Mouse (Mus musculus) ovary, adult 2 months (tissue): ENCODE measurements around the gene Svs4. TPM values are rescaled to one million over a fixed set of nuclear protein-coding genes. Genes with fewer than 3 reads are reported as not detected.

Source experiments
- polyA plus RNA-seq: library from polyadenylated mRNA; depleted of rRNA; stranded (reverse); fragments of >200 nt; gene quantifications from 2 replicates; pipeline ENCODE4 v1.2.3, GENCODE M21; 2012; rRNA removed

The Svs4 gene
- polyA plus RNA-seq = not detected in 2 replicates

DNA sequence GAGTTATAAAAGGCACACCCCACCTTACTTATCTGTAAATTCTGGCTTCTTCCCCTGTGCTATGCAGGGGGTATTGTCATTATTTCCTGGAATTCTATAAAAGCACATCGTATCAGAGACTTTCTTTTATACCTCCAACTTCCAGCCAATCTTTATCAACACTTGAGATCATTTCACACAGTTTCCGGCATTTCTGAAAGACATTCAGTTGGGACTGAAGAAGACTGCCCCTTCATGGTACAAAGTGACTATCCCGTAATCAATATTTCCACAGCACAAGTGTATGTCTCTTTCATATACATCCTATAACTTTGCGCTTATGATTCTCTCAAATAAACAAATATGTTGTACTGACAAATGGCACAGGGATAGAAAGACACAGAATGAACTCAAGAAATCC, at the start of gene Svs4:
Svs4 (minus strand) TSS at position 101 of the 400 bp plus-strand sequence.

DNA sequence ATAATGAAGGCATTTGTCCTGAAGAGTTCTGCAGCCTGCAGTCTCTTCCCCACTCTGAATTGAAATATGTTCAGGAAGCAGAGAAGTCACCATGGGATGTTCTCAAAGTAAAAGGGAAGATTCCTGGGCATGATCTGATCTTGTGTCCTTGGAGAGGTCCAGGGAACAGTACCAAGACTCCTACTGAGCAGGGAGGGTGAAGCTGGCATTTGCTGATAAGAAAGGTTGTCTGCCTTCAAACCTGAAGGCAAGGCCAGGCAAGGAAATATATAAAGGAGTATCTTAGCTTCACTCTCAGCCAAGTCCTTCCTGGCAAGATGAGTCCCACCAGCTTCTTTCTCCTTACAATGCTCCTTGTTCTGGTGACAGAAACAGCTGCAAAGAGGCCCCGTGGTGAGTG, 38.2 kb upstream of the Svs4 start, which contains the start of gene Svs6:
Svs6 (plus strand) TSS at position 301 of the 400 bp plus-strand sequence.

DNA sequence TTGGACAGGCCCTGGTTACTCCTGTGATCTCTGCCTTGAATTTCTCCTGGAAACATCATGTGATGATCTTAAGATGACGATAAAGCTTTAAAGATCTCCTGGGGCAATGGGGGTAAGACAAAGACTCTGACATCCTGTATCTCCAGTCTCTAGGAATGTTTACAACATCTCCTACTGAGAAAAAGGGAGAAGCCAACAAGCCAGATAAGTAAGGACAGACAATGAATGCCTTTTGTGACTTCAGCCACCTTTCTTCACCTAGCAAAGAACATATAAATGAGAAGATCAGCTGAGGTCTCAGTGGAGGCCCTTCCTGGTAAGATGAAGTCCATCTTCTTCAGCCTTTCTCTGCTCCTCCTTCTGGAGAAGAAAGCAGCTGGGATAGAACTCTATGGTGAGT, 10.7 kb upstream of the Svs4 start, which contains the start of gene Svs3a:
Svs3a (plus strand) TSS at position 301 of the 400 bp plus-strand sequence.

DNA sequence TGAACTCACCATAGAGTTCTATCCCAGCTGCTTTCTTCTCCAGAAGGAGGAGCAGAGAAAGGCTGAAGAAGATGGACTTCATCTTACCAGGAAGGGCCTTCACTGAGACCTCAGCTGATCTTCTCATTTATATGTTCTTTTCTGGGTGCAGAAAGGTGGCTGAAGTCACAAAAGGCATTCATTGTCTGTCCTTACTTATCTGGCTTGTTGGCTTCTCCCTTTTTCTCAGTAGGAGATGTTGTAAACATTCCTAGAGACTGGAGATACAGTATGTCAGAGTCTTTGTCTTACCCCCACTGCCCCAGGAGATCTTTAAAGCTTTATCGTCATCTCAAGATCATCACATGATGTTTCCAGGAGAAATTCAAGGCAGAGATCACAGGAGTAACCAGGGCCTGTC, 21.7 kb downstream of the Svs4 start, which contains the start of gene Svs3b:
Svs3b (minus strand) TSS at position 101 of the 400 bp plus-strand sequence.

DNA sequence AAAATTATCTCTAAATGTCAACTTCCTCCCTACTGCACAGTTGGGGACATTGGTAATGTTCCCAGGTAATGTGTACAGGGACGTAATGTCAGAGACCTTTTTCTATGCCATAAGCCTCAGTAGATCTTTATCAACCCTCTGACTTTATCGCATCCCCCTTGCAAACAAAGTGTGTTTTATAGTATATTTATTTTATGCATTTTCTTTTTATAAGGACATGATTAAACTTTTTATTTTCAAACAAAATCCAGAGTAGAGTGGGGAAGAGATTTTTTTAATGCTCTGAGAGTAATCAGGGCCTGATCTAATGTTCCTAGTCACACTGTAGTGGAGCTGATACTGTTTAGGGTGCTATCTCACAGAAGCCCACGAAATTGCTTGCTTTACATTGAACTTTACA, 39.9 kb downstream of the Svs4 start, which contains the start of gene Svs2:
Svs2 (minus strand) TSS at position 101 of the 400 bp plus-strand sequence.

Other genes with a start within 250 kb of the Svs4 start
- 11.8 and 14.4 TPM in 2 replicates for gene Stk4, start 208.1 kb downstream of the Svs4 start, polyA plus RNA-seq
- gene Tomm34, start 207.3 kb downstream of the Svs4 start, polyA plus RNA-seq = 59.8 and 64.6 TPM in 2 replicates
- gene Kcns1, start 107.3 kb downstream of the Svs4 start, polyA plus RNA-seq = 0.33 and 0.40 TPM in 2 replicates
- not detected in 2 replicates for gene Wfdc5, start 95.7 kb downstream of the Svs4 start, polyA plus RNA-seq
- 0.60 TPM in 1 of 2 replicates, not detected in the other for gene Wfdc12, start 87.9 kb downstream of the Svs4 start, polyA plus RNA-seq
- gene Wfdc15a, start 78.3 kb downstream of the Svs4 start, polyA plus RNA-seq = not detected in 2 replicates
- 8.0 and 12.6 TPM in 2 replicates for gene Wfdc15b, start 56.8 kb downstream of the Svs4 start, polyA plus RNA-seq
- not detected in 2 replicates for gene Svs2, start 40.0 kb downstream of the Svs4 start, polyA plus RNA-seq
- gene Svs3b, start 21.8 kb downstream of the Svs4 start, polyA plus RNA-seq = not detected in 2 replicates
- gene Svs3a, start 10.8 kb upstream of the Svs4 start, polyA plus RNA-seq = not detected in 2 replicates
- not detected in 2 replicates for gene Svs6, start 38.3 kb upstream of the Svs4 start, polyA plus RNA-seq
- 0.37 TPM in 1 of 2 replicates, not detected in the other for gene Svs5, start 54.3 kb upstream of the Svs4 start, polyA plus RNA-seq
- gene Slpi, start 110.6 kb upstream of the Svs4 start, polyA plus RNA-seq = 13.5 and 15.4 TPM in 2 replicates
- 0.08 TPM in 1 of 2 replicates, not detected in the other for gene Rbpjl, start 124.7 kb upstream of the Svs4 start, polyA plus RNA-seq
- gene Matn4, start 126.7 kb upstream of the Svs4 start, polyA plus RNA-seq = 0.45 and 0.52 TPM in 2 replicates
- gene Sdc4, start 165.4 kb upstream of the Svs4 start, polyA plus RNA-seq = 58.9 and 68.8 TPM in 2 replicates
- 190 and 302 TPM in 2 replicates for gene Sys1, start 178.5 kb upstream of the Svs4 start, polyA plus RNA-seq
- 92.2 and 115 TPM in 2 replicates for gene Gm20458, start 182.5 kb upstream of the Svs4 start, polyA plus RNA-seq
- gene Trp53tg5, start 195.3 kb upstream of the Svs4 start, polyA plus RNA-seq = not detected in 2 replicates
- gene Dbndd2, start 207.6 kb upstream of the Svs4 start, polyA plus RNA-seq = 82.7 and 94.8 TPM in 2 replicates
- 211 and 273 TPM in 2 replicates for gene Pigt, start 219.1 kb upstream of the Svs4 start, polyA plus RNA-seq